Mouse (Mus musculus): ENCODE results near the gene Dleu7.

The Dleu7 gene

DNA sequence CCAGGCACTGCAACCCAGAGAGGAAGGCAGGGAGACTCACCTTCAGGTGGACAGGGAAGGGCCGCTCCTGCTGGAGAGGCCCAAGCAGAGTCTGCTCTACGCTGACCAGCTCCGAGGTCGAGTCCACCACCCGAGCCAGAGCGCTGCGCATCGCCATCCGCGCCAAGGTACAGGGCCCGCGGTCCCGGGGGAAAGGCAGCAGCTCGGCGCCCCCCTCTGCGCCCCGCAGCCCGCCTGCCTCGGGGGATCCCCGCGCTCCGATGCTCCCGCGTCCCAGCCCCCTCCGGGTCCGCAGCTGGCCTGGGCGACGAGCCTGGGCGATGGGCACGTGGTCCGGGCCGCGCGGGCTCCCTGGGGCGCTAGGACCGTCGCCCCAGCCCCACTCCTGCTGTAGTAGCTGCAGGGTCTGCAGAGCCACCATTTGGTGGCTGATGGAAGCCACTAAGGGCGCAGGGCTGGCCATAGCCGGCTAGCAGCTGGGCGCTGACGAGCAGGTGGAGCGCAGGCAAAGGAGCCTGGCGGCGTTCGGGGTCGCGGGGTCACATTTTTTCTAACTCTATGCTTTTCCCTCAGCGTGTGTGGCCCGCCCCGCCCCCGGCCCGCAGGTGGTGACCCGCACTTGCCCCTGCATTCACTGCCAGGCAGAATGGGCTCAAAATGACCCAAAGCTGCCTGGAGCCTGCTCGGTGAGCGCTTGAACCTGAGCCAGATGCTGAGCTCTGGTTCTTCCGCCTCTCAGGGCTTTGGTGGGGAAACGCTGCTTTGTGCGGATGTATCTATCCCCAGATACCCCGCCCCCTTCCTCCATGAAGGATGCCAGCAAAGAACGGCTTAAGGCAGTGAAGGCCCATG, at the start of gene Dleu7, which contains the start of gene Rnaseh2b:
Dleu7 (minus strand) TSS at position 560 of the 852 bp plus-strand sequence.
Rnaseh2b (plus strand) TSS at position 102 of the 852 bp plus-strand sequence.
- no peak for TF ChIP-seq GATA4 (IDR thresholded peaks at IDR 0.05; ENCODE audit: insufficient replicate concordance, low read length)

DNA sequence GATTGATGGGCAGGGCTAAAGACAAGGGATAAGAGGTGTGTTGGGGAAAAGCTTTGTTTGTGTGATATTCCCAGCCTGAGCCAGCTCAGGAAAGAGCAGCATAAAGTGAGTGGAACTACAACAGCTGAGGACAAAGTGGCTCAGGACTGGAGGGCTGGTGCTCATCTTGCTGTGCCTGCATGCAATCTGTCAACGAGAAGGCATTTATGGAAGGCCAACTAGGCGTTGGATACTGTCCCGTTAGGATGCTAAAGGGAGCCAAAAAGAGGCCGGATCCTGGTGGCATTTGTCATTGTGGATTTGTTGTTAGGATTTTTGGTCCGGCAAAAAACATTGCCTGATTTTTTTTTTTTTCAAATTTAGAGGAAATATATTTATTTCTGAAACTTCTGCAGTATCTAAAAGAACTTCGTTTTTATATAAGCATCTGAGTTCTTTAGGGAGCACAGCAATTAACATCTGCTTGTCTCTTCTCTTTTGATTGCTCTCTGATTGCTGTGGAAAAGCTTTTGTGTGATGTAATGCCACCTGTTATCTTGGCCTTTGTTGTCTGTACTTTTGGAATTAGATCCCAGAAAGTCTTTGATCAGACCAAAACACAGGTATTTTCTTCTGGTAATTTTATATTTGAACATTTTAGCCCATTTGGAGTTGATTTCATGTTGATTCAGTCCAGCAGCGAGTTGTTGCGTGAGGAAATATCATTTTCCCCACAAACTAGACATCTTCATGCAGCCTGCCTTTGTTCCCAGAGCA, 49.2 kb upstream of the Dleu7 start:
- TF ChIP-seq GATA4 (IDR thresholded peaks at IDR 0.05; ENCODE audit: insufficient replicate concordance, low read length) = no peak

DNA sequence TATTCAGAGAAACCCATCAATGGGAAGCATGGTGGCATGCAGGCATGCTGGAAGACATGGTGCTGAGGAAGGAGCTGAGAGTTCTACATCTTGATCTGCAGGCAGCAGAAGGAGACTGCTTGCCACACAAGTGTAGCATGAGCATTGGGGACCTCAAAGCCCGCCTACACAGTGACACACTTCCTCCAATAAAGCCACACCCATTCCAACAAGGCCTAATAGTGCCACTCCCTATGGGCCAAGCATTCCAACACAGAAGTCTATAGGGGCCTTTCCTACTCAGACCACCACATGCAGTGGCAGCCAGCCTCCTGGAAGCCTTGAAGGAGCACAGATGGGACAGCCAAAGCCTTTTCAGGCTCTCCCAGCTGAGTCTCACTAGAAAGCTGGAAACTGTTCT, 46.3 kb upstream of the Dleu7 start:
- no peak for TF ChIP-seq GATA4 (IDR thresholded peaks at IDR 0.05; ENCODE audit: insufficient replicate concordance, low read length)

DNA sequence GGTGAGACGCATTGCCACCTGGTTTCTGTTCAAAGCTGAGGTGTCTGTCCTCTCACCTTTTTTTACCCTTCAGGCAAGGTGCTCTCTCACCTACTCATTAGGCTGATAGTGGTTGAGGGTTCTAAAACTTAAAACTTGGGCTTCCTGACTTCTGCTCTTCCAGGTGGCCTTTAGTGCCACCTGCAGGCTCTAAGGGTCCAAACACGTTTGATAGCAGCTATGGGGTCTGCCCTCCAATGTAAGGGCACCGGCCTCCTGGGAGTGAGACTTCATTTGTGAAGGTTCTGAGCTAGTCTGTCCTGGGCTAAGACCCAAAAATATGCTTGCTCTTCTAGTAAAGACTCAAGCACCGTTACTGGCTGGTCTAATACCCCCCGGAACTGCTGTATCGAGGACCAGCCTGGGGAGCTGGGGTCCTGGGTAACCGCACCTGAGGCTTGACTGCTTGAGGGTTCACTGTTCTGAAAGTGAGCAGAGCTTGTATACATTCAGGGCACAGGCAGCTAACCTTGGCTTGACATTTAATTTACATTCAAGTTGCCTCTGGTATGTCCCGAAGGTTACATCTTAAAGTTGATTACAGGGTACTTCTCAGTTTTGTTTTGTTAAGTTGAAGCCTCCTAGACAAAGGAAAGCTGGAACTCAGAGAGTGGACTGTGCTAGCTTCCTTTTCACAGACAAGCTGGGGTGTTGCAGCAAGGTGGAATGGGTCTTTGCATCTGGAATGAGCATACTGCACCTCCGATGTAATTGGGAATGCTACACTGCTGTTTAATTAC, 41.3 kb upstream of the Dleu7 start:
- TF ChIP-seq GATA4 (IDR thresholded peaks at IDR 0.05; ENCODE audit: insufficient replicate concordance, low read length) = no peak

DNA sequence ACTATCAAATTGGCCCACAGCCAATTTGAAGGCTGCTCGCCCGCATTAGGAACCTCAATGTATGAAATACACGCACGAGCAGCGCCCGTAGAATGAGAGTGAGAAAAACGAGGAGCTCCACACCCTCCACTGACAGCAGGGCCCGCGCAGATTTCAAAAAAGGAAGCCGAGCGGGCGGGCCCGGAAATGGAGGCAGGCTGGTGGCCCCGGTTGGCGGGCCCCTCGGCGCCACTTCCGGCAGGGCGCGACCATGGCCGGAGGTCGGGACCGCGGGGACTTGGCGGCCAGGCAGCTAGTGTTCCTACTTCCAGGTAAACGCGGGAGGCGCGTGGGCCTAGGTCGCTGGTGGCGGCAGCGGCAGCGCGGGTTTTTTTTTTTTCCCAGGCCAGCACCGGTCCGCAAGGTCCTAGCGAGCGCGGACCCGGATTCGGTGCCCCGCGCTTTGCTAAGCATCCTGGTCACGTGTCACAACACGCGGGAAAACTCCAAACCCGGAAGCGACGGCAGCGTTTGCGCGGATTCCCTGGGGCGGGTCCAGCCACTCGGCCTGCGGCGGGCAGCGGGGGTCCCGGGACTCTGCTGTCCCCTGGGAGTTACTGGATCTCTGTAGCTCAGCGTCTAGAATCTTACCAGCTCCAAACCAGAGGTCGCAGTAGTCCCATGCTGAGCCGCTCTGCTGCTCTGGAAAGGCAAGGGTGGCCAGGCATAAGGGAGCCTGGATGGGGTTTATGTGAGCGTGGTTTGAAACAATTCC, 39.2 kb upstream of the Dleu7 start:
- peak; percentile 32; the same call in 1 of the 2 replicates for TF ChIP-seq GATA4 (IDR thresholded peaks at IDR 0.05; ENCODE audit: insufficient replicate concordance, low read length)

DNA sequence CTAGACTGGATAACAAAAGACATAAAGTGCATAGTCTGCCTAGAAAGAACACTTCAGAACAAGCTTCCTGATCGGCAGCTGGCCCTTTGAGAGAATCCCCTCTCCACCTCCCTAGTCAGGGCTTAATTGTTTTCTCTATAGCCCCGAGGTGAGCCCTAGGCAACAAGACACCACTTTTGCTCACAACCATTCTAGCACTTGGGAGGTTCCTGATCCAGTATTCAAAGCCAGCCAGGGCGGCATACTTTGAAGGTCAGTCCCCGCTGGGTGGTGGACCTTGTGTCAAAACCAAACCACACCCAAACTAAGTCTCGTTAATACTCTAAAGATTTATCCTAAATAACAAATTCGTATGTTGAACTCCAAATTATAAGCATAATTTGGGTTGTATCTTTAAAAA, 38.6 kb upstream of the Dleu7 start:
- no peak for TF ChIP-seq GATA4 (IDR thresholded peaks at IDR 0.05; ENCODE audit: insufficient replicate concordance, low read length)

DNA sequence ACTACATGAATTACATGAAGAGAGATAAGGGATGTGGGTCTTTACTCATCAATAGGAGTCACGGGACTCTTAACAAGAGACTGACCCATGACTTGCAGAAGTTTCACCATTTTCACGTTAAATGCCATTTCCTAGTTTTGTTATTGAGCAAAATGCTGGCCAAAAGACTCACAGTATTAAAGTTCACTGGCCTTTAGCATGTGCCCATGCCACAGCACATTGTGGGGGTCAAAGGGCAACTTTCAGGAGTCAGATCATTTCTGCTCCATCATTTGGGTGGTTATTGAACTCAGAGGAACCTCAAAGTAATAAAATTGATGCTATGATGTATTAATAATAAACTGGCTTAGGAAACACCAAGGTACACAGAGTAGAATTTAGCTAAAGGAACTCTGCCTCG, 36.8 kb upstream of the Dleu7 start:
- no peak for TF ChIP-seq GATA4 (IDR thresholded peaks at IDR 0.05; ENCODE audit: insufficient replicate concordance, low read length)

DNA sequence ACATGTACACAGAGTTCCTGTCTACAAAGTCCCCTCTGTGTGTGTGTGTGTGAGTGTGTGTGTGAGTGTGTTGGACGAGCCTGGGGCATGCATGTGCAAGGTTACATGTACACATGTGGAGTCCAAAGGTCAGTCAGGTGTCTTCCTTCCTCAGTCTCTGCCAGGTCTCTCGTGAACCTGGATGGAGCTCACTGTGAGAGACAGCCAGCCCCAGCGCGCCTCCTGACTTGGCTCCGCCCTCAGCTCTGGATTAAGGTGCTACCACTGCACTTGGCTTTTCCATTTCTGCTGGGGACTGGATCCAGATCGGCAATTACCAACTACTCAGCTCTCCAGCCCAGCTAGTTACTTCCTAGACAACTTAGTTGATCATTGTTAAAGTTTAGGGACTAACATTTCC, 35.8 kb upstream of the Dleu7 start:
- TF ChIP-seq GATA4 (IDR thresholded peaks at IDR 0.05; ENCODE audit: insufficient replicate concordance, low read length) = no peak

DNA sequence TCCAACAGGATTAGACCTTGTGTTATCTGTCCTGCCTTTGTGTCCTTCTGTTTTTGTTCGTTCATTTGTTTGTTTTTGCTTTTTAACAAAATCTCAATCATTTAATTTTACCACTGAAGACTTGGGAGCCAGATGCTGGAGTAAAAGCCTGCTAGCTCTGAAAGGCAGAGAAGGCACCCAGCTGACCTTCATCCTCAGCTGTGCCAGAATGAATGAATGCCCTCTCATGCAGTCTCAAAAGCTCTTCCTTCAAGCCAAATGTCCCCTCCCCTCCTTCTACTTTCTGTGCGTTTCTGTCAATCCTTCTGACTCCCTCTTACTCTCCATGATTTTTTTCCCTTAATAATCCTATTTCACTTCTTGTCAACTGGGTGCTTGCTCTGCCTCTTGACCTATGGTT, 34.3 kb upstream of the Dleu7 start:
- no peak for TF ChIP-seq GATA4 (IDR thresholded peaks at IDR 0.05; ENCODE audit: insufficient replicate concordance, low read length)

DNA sequence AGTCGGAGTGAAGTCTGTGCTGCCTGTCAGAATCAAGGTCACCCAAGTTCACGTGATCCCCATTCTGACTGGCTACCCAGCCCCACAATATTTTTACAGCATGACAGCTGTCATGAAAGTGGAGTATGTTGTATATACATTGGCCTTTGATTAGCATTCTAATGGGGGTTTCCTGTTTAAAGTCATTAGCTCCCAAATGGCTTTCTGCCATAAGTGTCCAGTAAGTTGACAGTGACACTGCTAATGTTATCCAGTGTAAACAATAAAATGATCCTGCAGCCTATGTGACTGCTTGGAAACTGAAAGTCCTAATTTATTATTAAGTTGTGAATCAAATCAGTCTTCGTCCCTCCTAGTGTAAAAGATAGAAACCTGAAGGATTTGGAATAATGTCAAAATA, 33.2 kb upstream of the Dleu7 start:
- TF ChIP-seq GATA4 (IDR thresholded peaks at IDR 0.05; ENCODE audit: insufficient replicate concordance, low read length) = no peak

DNA sequence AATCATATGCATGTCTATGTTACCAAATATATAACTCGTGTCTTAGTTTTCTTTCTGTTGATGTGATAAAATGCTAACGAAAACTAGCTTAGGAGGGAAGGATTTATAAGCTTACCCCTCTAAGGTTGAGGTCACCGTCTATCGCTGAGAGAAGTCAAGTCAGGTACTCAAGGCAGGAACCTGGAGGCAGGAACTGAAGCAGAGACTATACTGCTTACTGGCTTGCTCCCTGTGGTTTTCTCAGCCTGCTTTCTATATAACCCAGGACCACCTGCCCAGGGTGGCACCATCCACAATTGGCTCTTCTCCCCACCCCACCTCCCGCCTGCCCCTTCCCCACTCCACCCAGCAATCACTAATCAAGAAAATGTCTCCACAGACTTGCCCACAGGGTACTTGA, 32.1 kb upstream of the Dleu7 start:
- no peak for TF ChIP-seq GATA4 (IDR thresholded peaks at IDR 0.05; ENCODE audit: insufficient replicate concordance, low read length)

DNA sequence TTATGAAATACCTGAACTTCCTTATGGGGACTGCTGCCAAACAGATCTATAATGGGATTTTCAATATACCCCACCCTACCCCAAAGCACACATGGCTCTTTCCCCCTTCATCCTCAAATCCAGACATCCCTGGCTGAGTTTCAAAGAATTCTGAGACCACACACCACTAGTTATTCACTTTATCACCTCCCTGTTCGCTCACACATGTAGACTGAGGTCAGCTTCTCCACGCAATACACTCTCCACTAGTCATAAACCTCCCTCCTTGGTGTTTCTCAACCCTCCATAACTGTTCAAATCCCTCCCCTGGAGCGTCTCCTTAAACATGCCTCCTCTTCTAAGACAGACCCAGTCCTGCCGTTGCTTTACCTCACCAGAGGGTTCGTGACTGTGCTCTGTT, 30.6 kb upstream of the Dleu7 start:
- TF ChIP-seq GATA4 (IDR thresholded peaks at IDR 0.05; ENCODE audit: insufficient replicate concordance, low read length) = no peak

DNA sequence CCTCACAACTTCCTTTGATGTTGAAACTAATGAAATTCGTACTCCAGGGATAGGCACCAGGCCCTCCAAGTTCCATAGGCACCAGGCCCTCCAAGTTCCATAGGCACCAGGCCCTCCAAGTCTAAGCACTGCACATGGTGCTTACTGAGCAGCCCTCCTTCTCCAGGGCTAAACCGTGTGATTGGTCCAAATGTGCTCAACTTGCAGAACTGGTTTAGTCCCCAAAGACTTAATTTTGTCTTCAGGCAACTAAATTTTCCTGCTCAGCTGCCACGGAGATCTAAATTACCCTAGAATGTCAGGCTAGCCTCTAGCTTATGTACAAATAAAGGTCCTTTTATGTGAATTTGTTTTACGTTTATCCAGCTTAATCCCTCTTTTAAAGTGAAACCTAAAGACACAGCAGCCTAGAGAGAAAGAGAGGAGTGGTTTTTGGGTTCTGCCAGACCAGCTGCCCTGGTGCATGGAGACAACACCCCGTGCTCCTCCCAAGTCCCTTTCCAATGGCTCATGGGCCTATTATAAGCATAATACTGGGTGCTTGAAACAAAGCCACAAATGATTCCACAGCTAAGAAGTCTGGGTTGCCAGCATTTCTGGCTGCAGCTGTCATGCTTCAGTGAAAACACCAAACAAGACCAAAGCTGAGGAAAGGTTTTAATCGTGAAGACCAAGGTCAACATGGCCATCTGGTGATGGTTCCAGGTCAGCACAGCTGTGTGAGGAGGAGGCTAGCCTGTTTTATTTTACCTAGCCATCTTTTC, 29.9 kb upstream of the Dleu7 start:
- TF ChIP-seq GATA4 (IDR thresholded peaks at IDR 0.05; ENCODE audit: insufficient replicate concordance, low read length) = no peak

DNA sequence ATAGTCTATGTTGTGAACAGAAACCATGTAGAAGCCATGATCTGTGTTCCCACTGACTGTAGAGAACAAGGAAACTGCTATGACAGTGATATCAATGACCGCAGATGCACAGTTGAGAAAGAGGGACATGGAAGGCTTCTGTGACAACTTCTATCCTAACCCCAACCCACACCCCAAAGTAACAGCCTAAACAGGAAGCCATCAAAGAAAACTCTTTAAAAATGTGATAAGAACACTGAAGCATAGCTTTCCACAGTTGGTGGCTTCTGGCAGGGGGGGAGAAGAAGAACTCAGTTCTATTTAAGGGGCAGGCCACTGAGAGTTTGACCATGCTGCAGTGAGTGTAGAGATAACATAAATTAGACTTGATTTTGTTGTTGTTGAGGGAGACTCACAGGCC, 18.8 kb upstream of the Dleu7 start:
- no peak for TF ChIP-seq GATA4 (IDR thresholded peaks at IDR 0.05; ENCODE audit: insufficient replicate concordance, low read length)

Measured in liver, adult (tissue).